Mouse (Mus musculus): Measurements from ENCODE around the gene Igf2bp1.

DNA sequence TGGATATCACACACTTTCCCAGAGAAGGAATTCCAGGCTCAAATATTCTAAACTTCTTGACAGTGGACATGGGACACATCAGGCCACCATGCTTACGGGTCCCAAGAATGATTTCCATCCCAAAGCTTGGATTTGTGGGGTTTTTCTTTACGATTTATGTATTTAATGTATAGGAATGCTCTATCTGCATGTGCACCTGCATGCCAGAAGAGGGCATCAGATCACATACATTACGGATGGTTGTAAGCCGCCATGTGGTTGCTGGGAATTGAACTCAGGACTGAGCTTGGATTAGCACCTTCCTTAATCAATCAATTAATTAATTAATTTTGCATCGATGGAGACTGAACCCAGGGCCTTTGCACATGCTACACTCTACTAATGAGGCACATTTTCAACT lies 30.0 kb downstream of the Igf2bp1 start:
- TF ChIP-seq CTCF (IDR thresholded peaks at IDR 0.05; ENCODE audit: low read depth): peak; percentile 8; the same call in 1 of the 2 replicates
- TF ChIP-seq EP300 (IDR thresholded peaks at IDR 0.05; ENCODE audit: low read depth): no peak

All from heart, postnatal 0 days (tissue).